Mouse (Mus musculus): ENCODE data around the gene Samd4b. TPM values are rescaled to one million over a fixed set of nuclear protein-coding genes. Genes with fewer than 3 reads are reported as not detected.
A peak's percentile ranks its signal among the peaks of the same experiment; 100 is the strongest.
"Not testable (repeated sequence)": the region's sequence is repeated elsewhere in the genome, so short reads cannot be mapped to it uniquely, and the experiment has no call there.

Samd4b gene
- polyA plus RNA-seq, 1 experiment, result 25.2 TPM

- no peaks in the 10 kb centered on the region for H3K4me1 ChIP-seq (ENCODE audit: control insufficient read depth, insufficient read depth, low read length)
- 50% methylated on average over 5 of the region's 5 CpGs for WGBS
- TF ChIP-seq CTCF (IDR thresholded peaks at IDR 0.05; ENCODE audit: control insufficient read depth, insufficient read depth, low read length) (no peak), POLR2A (IDR thresholded peaks at IDR 0.05; ENCODE audit: borderline replicate concordance, control insufficient read depth, low read depth, low read length) (no peak)
- no peak overlapping the region for H3K27ac ChIP-seq (ENCODE audit: control insufficient read depth, insufficient read depth, low read depth, low read length, poor library complexity)
- no peak overlapping the region for H3K4me3 ChIP-seq (replicated peaks; ENCODE audit: control insufficient read depth, low read depth, low read length)
Measured at GRCm38 (mm10) chr7:28624791-28625190, 26.8 kb upstream of the Samd4b start.

- Histone ChIP-seq H3K27ac (ENCODE audit: control insufficient read depth, insufficient read depth, low read depth, low read length, poor library complexity) (no peak overlapping the region), H3K4me1 (ENCODE audit: control insufficient read depth, insufficient read depth, low read length) (no peaks in the 10 kb centered on the region), H3K4me3 (replicated peaks; ENCODE audit: control insufficient read depth, low read depth, low read length) (no peak overlapping the region)
- 68% methylated on average over 9 of the region's 9 CpGs for WGBS
- TF ChIP-seq POLR2A (IDR thresholded peaks at IDR 0.05; ENCODE audit: borderline replicate concordance, control insufficient read depth, low read depth, low read length) (no peak), CTCF (IDR thresholded peaks at IDR 0.05; ENCODE audit: control insufficient read depth, insufficient read depth, low read length) (no peak)
Measured at GRCm38 (mm10) chr7:28619098-28619715, 21.3 kb upstream of the Samd4b start.

GRCm38 (mm10) chr7:28605951-28606350 lies 8.0 kb upstream of the Samd4b start:
- 82% methylated on average over 8 of the region's 8 CpGs for WGBS
- Histone ChIP-seq H3K4me1 (ENCODE audit: control insufficient read depth, insufficient read depth, low read length) (no peaks in the 10 kb centered on the region), H3K4me3 (replicated peaks; ENCODE audit: control insufficient read depth, low read depth, low read length) (no peak overlapping the region), H3K27ac (ENCODE audit: control insufficient read depth, insufficient read depth, low read depth, low read length, poor library complexity) (no peak overlapping the region)
- TF ChIP-seq POLR2A (IDR thresholded peaks at IDR 0.05; ENCODE audit: borderline replicate concordance, control insufficient read depth, low read depth, low read length) (no peak), CTCF (IDR thresholded peaks at IDR 0.05; ENCODE audit: control insufficient read depth, insufficient read depth, low read length) (no peak)

- not testable (repeated sequence) for H3K27ac ChIP-seq (ENCODE audit: control insufficient read depth, insufficient read depth, low read depth, low read length, poor library complexity); H3K4me1 ChIP-seq (ENCODE audit: control insufficient read depth, insufficient read depth, low read length); H3K4me3 ChIP-seq (replicated peaks; ENCODE audit: control insufficient read depth, low read depth, low read length)
- TF ChIP-seq CTCF (IDR thresholded peaks at IDR 0.05; ENCODE audit: control insufficient read depth, insufficient read depth, low read length), result peak; percentile 26; the same call in 1 of the 2 replicates
- 81% methylated on average over 2 of the region's 2 CpGs for WGBS
Measured at GRCm38 (mm10) chr7:28603788-28604187, 5.8 kb upstream of the Samd4b start.

- no peak for TF ChIP-seq CTCF (IDR thresholded peaks at IDR 0.05; ENCODE audit: control insufficient read depth, insufficient read depth, low read length)
- TF ChIP-seq POLR2A (IDR thresholded peaks at IDR 0.05; ENCODE audit: borderline replicate concordance, control insufficient read depth, low read depth, low read length), result no peak
- Histone ChIP-seq H3K4me1 (ENCODE audit: control insufficient read depth, insufficient read depth, low read length) (no peaks in the 10 kb centered on the region), H3K4me3 (replicated peaks; ENCODE audit: control insufficient read depth, low read depth, low read length) (no peak overlapping the region), H3K27ac (ENCODE audit: control insufficient read depth, insufficient read depth, low read depth, low read length, poor library complexity) (no peak overlapping the region)
- WGBS, result 76% methylated on average over 5 of the region's 5 CpGs
Measured at GRCm38 (mm10) chr7:28603136-28603535, 5.2 kb upstream of the Samd4b start.

- H3K27ac ChIP-seq (ENCODE audit: control insufficient read depth, insufficient read depth, low read depth, low read length, poor library complexity), result no peak overlapping the region
- no peak overlapping the region for H3K4me3 ChIP-seq (replicated peaks; ENCODE audit: control insufficient read depth, low read depth, low read length)
- peak; percentile 14; the same call in 1 of the 2 replicates for TF ChIP-seq CTCF (IDR thresholded peaks at IDR 0.05; ENCODE audit: control insufficient read depth, insufficient read depth, low read length)
- TF ChIP-seq POLR2A (IDR thresholded peaks at IDR 0.05; ENCODE audit: borderline replicate concordance, control insufficient read depth, low read depth, low read length), result no peak
- 29% methylated on average over 7 of the region's 7 CpGs for WGBS
- H3K4me1 ChIP-seq (ENCODE audit: control insufficient read depth, insufficient read depth, low read length), result no peaks in the 10 kb centered on the region
Measured at GRCm38 (mm10) chr7:28601668-28602067, 3.7 kb upstream of the Samd4b start.

GRCm38 (mm10) chr7:28601029-28601428 lies 3.1 kb upstream of the Samd4b start:
- Histone ChIP-seq H3K27ac (ENCODE audit: control insufficient read depth, insufficient read depth, low read depth, low read length, poor library complexity) (no peak overlapping the region), H3K4me1 (ENCODE audit: control insufficient read depth, insufficient read depth, low read length) (peaks cover 2% of the 10 kb centered on the region; the same call in 1 of the 2 replicates), H3K4me3 (replicated peaks; ENCODE audit: control insufficient read depth, low read depth, low read length) (no peak overlapping the region)
- TF ChIP-seq POLR2A (IDR thresholded peaks at IDR 0.05; ENCODE audit: borderline replicate concordance, control insufficient read depth, low read depth, low read length) (no peak), CTCF (IDR thresholded peaks at IDR 0.05; ENCODE audit: control insufficient read depth, insufficient read depth, low read length) (peak; percentile 91)
- WGBS, result 4% methylated on average over 11 of the region's 11 CpGs

GRCm38 (mm10) chr7:28598951-28599350 lies 1.0 kb upstream of the Samd4b start:
- H3K27ac ChIP-seq (ENCODE audit: control insufficient read depth, insufficient read depth, low read depth, low read length, poor library complexity), result no peak overlapping the region
- TF ChIP-seq CTCF (IDR thresholded peaks at IDR 0.05; ENCODE audit: control insufficient read depth, insufficient read depth, low read length) (no peak), POLR2A (IDR thresholded peaks at IDR 0.05; ENCODE audit: borderline replicate concordance, control insufficient read depth, low read depth, low read length) (no peak)
- 52% methylated on average over 2 of the region's 2 CpGs for WGBS
- no peak overlapping the region for H3K4me3 ChIP-seq (replicated peaks; ENCODE audit: control insufficient read depth, low read depth, low read length)
- H3K4me1 ChIP-seq (ENCODE audit: control insufficient read depth, insufficient read depth, low read length), result peaks cover 3% of the 10 kb centered on the region; the same call in 1 of the 2 replicates

- 36% methylated on average over 9 of the region's 9 CpGs for whole genome bisulfite sequencing
Measured at GRCm38 (mm10) chr7:28597277-28597570, 720 bp downstream of the Samd4b start.

More at GRCm38 (mm10) chr7:28597277-28597570, 720 bp downstream of the Samd4b start:
- Histone ChIP-seq H3K27ac (ENCODE audit: control insufficient read depth, insufficient read depth, low read depth, low read length, poor library complexity) (no peak overlapping the region), H3K4me1 (ENCODE audit: control insufficient read depth, insufficient read depth, low read length) (peaks cover 7% of the 10 kb centered on the region; the same call in 1 of the 2 replicates), H3K4me3 (replicated peaks; ENCODE audit: control insufficient read depth, low read depth, low read length) (peak overlapping the region; percentile 69)
- no peak for TF ChIP-seq CTCF (IDR thresholded peaks at IDR 0.05; ENCODE audit: control insufficient read depth, insufficient read depth, low read length)
- no peak for TF ChIP-seq POLR2A (IDR thresholded peaks at IDR 0.05; ENCODE audit: borderline replicate concordance, control insufficient read depth, low read depth, low read length)

Measured in bone marrow, adult 2 months (tissue).